Mouse (Mus musculus): Measurements from ENCODE around the gene Olfr686. TPM values are rescaled to one million over a fixed set of nuclear protein-coding genes. Genes with fewer than 3 reads are reported as not detected.

Gene Olfr686
- total RNA-seq (2015) (not detected in 2 replicates), total RNA-seq (2017) (not detected in 2 replicates)

- no peak for ATAC-seq (ENCODE audit: poor library complexity, severe bottlenecking)
Measured at GRCm38 (mm10) chr7:105207385-105207784, at the start of gene Olfr686. Gene Olfr686, minus strand, starts transcription at chr7:105207485.

- ATAC-seq (ENCODE audit: poor library complexity, severe bottlenecking), result peak; percentile 98
Measured at GRCm38 (mm10) chr7:105256656-105257055, 49.4 kb upstream of the Olfr686 start.

- no peak for ATAC-seq (ENCODE audit: poor library complexity, severe bottlenecking)
Measured at GRCm38 (mm10) chr7:105248197-105248596, 40.9 kb upstream of the Olfr686 start.

DNA sequence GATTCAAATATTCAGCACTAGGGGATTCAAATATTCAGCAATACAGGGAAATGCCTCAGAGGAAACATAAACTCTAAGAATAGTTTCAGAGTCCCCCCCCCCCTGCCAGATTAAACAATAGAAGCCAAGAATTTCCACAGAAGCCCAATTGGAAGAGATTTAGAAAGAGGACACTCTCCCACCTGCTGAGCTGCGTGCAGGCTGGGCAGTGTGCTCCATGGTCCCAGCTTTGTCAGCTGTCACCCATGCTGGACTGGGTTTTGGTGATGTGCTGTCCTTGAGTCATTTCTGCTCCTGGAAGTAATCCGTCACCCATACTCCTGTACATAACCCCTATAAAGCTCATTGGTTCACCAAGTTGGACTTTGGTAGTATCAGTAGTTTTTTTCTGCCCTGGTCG lies 40.4 kb upstream of the Olfr686 start:
- no peak for ATAC-seq (ENCODE audit: poor library complexity, severe bottlenecking)

DNA sequence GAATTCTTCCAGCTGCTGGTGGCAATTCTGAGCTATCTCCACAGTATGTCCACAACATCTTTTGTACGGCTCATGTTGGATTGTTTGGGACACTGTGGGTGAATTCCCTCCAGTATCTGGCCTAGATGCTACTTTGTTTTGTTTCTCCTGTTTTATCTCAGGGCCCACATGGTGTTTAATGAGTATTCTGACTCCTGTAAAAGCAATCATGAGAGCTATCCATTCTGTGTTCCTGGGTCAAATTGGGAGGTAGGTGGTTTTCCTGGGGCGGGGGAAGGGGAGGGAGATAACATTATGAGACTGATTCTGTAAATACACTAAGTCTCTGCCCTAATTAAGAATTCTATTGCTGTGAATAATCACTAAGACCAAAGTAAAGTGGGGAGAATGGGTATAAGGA lies 22.1 kb upstream of the Olfr686 start:
- ATAC-seq (ENCODE audit: poor library complexity, severe bottlenecking), result no peak

- no peak for ATAC-seq (ENCODE audit: poor library complexity, severe bottlenecking)
Measured at GRCm38 (mm10) chr7:105228138-105228537, 20.9 kb upstream of the Olfr686 start.

GRCm38 (mm10) chr7:105226703-105227102 lies 19.4 kb upstream of the Olfr686 start:
- no peak for ATAC-seq (ENCODE audit: poor library complexity, severe bottlenecking)

- ATAC-seq (ENCODE audit: poor library complexity, severe bottlenecking), result no peak
Measured at GRCm38 (mm10) chr7:105226072-105226471, 18.8 kb upstream of the Olfr686 start.

DNA sequence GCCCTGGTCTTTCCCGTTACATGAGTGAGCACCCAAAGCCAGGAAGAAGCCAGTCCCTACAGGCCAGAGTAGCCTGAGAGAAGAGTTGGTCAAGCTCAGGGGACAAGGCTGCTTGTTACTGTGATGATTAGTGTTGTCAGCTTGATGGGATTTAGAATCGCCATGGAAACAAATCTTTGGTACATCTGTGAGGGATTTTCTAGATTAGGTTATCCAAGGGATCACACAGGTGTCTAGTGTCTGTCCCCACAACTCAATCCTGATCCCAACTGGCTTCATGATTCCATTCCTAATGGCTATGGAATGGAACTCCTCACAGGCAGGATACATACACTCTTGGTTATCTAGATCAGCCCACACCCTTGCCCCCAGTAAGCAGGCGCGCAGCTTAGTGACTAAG lies 11.0 kb upstream of the Olfr686 start:
- ATAC-seq (ENCODE audit: poor library complexity, severe bottlenecking), result no peak

DNA sequence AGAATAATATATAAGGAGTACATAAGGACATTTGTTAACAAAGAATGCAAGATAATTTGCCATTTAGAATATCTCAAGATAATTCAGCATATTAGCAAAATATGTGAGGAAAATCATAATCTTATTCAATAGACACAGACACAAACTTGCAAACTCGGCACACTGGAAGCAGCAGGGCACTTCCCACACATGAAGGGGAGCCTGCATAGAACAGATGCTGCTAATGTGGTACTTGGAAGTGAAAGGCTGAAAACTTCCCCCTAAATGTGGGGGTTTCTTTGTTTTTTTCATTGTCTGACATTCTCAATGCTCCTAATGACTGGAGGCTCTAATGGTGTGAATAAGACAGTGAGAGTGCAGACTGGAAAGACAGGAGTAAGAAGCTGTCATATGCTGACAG lies 7.5 kb upstream of the Olfr686 start:
- no peak for ATAC-seq (ENCODE audit: poor library complexity, severe bottlenecking)

DNA sequence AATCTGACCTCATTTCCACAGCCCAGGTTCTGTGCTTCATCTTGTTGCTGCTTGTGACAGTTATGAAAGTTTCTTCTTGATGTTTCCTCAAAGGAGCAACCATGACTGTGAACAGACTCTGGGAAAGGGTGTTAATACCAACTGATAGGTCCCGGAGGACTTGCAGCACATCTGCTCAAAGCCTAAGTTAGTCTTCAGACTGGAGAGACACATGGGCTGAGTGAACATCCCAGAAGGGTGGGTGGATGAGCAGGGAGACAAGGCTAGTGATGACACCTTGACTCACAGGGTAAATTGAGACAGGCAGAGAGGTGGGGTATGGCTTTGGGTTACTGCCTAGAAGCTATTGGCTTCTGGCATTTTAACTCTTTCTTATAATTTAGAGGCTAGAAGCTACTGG lies 21.4 kb downstream of the Olfr686 start, which contains the start of gene Olfr685:
Gene Olfr685, minus strand, starts transcription at position 101 of the 400 bp plus-strand sequence.
- no peak for ATAC-seq (ENCODE audit: poor library complexity, severe bottlenecking)

DNA sequence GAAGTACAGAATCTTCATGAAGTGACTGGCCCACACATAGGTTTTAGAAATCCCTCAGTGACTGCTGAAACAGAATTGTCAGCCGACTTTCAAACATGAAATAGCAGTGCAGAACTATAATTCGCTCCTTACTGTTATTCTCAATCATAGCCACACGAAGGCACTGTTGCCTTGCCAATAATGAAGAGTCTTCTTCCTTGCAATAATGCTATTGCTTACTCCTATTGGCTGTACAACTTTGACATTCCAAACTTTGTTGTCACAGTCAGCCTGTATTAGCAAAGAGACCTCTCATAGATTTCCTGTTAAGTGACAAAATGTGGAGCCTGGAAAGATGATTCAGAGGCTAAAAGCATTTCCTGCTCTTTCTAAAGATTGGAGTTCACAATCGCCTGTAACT lies 36.5 kb downstream of the Olfr686 start:
- no peak for ATAC-seq (ENCODE audit: poor library complexity, severe bottlenecking)

DNA sequence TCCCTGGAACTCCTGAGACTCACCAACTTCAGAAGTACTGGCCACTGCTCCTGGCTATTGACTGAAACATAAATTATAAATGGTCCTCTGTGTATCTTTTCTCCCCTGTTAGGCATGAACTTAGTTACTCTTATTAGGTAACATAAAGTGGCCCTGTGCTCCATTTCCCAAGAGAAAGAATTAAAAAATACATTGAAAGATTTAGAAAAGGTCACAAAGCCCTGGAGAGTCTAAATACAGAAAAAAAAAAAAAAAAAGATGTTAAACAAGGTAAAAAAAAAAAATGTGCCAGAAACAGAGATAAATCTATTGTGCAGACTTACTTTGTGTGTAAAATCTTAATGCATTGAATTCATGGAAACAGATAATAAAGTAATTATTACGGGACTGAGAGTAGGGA lies 43.7 kb downstream of the Olfr686 start, which contains the start of gene Olfr684:
Gene Olfr684, minus strand, starts transcription at position 101 of the 400 bp plus-strand sequence.
- ATAC-seq (ENCODE audit: poor library complexity, severe bottlenecking), result no peak

Other genes starting within 250 kb of the Olfr686 start
- gene Olfr670, start 244.9 kb downstream of the Olfr686 start, total RNA-seq (2015), result not detected in 2 replicates
- gene Olfr670, start 244.9 kb downstream of the Olfr686 start, total RNA-seq (2017), result not detected in 2 replicates
- not detected in 2 replicates for gene Olfr671, start 228.4 kb downstream of the Olfr686 start, total RNA-seq (2015)
- not detected in 2 replicates for gene Olfr671, start 228.4 kb downstream of the Olfr686 start, total RNA-seq (2017)
- gene Olfr672, start 205.5 kb downstream of the Olfr686 start, total RNA-seq (2015), result not detected in 2 replicates
- gene Olfr672, start 205.5 kb downstream of the Olfr686 start, total RNA-seq (2017), result not detected in 2 replicates
- gene Olfr675, start 179.0 kb downstream of the Olfr686 start, total RNA-seq (2015), result not detected in 2 replicates
- gene Olfr675, start 179.0 kb downstream of the Olfr686 start, total RNA-seq (2017), result not detected in 2 replicates
- not detected in 2 replicates for gene Olfr676, start 174.8 kb downstream of the Olfr686 start, total RNA-seq (2015)
- gene Olfr676, start 174.8 kb downstream of the Olfr686 start, total RNA-seq (2017), result not detected in 2 replicates
- not detected in 2 replicates for gene Olfr677, start 156.1 kb downstream of the Olfr686 start, total RNA-seq (2015)
- gene Olfr677, start 156.1 kb downstream of the Olfr686 start, total RNA-seq (2017), result not detected in 2 replicates
- gene Olfr678, start 143.0 kb downstream of the Olfr686 start, total RNA-seq (2015), result not detected in 2 replicates
- not detected in 2 replicates for gene Olfr678, start 143.0 kb downstream of the Olfr686 start, total RNA-seq (2017)
- not detected in 2 replicates for gene Olfr679, start 126.3 kb downstream of the Olfr686 start, total RNA-seq (2015)
- gene Olfr679, start 126.3 kb downstream of the Olfr686 start, total RNA-seq (2017), result not detected in 2 replicates
- gene Olfr680-ps1, start 114.7 kb downstream of the Olfr686 start, total RNA-seq (2015), result not detected in 2 replicates
- gene Olfr680-ps1, start 114.7 kb downstream of the Olfr686 start, total RNA-seq (2017), result not detected in 2 replicates
- gene Olfr681, start 90.6 kb downstream of the Olfr686 start, total RNA-seq (2015), result not detected in 2 replicates
- not detected in 2 replicates for gene Olfr681, start 90.6 kb downstream of the Olfr686 start, total RNA-seq (2017)
- not detected in 2 replicates for gene Olfr683, start 60.5 kb downstream of the Olfr686 start, total RNA-seq (2015)
- not detected in 2 replicates for gene Olfr683, start 60.5 kb downstream of the Olfr686 start, total RNA-seq (2017)
- not detected in 2 replicates for gene Olfr684, start 43.8 kb downstream of the Olfr686 start, total RNA-seq (2015)
- gene Olfr684, start 43.8 kb downstream of the Olfr686 start, total RNA-seq (2017), result not detected in 2 replicates
- not detected in 2 replicates for gene Olfr685, start 21.5 kb downstream of the Olfr686 start, total RNA-seq (2015)
- not detected in 2 replicates for gene Olfr685, start 21.5 kb downstream of the Olfr686 start, total RNA-seq (2017)
- gene Olfr688, start 80.6 kb upstream of the Olfr686 start, total RNA-seq (2015), result not detected in 2 replicates
- gene Olfr688, start 80.6 kb upstream of the Olfr686 start, total RNA-seq (2017), result not detected in 2 replicates
- not detected in 2 replicates for gene Olfr689, start 103.7 kb upstream of the Olfr686 start, total RNA-seq (2015)
- not detected in 2 replicates for gene Olfr689, start 103.7 kb upstream of the Olfr686 start, total RNA-seq (2017)
- gene Olfr690, start 126.6 kb upstream of the Olfr686 start, total RNA-seq (2015), result not detected in 2 replicates
- gene Olfr690, start 126.6 kb upstream of the Olfr686 start, total RNA-seq (2017), result not detected in 2 replicates
- not detected in 2 replicates for gene Olfr691, start 134.8 kb upstream of the Olfr686 start, total RNA-seq (2015)
- not detected in 2 replicates for gene Olfr691, start 134.8 kb upstream of the Olfr686 start, total RNA-seq (2017)
- not detected in 2 replicates for gene Olfr692, start 160.7 kb upstream of the Olfr686 start, total RNA-seq (2015)
- gene Olfr692, start 160.7 kb upstream of the Olfr686 start, total RNA-seq (2017), result not detected in 2 replicates
- gene Gm5901, start 167.6 kb upstream of the Olfr686 start, total RNA-seq (2015), result 0.20 TPM in 1 of 2 replicates, not detected in the other
- 0.73 TPM in 1 of 2 replicates, not detected in the other for gene Gm5901, start 167.6 kb upstream of the Olfr686 start, total RNA-seq (2017)
- gene Fam160a2, start 192.6 kb upstream of the Olfr686 start, total RNA-seq (2015), result 36.2 and 39.6 TPM in 2 replicates
- gene Fam160a2, start 192.6 kb upstream of the Olfr686 start, total RNA-seq (2017), result 23.9 and 26.1 TPM in 2 replicates
- 0.25 TPM in 1 of 2 replicates, not detected in the other for gene Cnga4, start 197.1 kb upstream of the Olfr686 start, total RNA-seq (2015)
- not detected in 2 replicates for gene Cnga4, start 197.1 kb upstream of the Olfr686 start, total RNA-seq (2017)
- not detected in 2 replicates for gene Cckbr, start 218.2 kb upstream of the Olfr686 start, total RNA-seq (2015)
- gene Cckbr, start 218.2 kb upstream of the Olfr686 start, total RNA-seq (2017), result not detected in 2 replicates